Mouse (Mus musculus) stomach, postnatal 0 days (tissue): ENCODE measurements around the gene Ptgir. TPM values are rescaled to one million over a fixed set of nuclear protein-coding genes. Genes with fewer than 3 reads are reported as not detected.

Experiments
- ATAC-seq: fragments of 200-750 bp; cut with Nextera tagmentation; 2 replicates; pipeline ENCODE4 v1.8.0; 2017; ENCODE audit not compliant: low FRiP score, low TSS enrichment
- DNase-seq: peaks from one replicate; pipeline ENCODE4 v3.0.0-alpha.2; 2016; ENCODE audit warnings: low spot score
- H3K27ac ChIP-seq: fragments of 300-500 bp; sonication (generic); replicated peaks from 2 replicates; pipeline ENCODE4 v1.5.1; 2014; ENCODE audit warnings: mild to moderate bottlenecking, control low read depth
- H3K27me3 ChIP-seq: fragments of 300-500 bp; sonication (generic); 2 replicates; pipeline ENCODE4 v1.6.1; 2014; ENCODE audit warnings: low read length; ENCODE audit not compliant: control insufficient read depth, insufficient read depth
- H3K36me3 ChIP-seq: fragments of 300-500 bp; sonication (generic); 2 replicates; pipeline ENCODE4 v1.6.1; 2014; ENCODE audit warnings: low read length, mixed read lengths; ENCODE audit not compliant: control insufficient read depth, insufficient read depth
- H3K4me1 ChIP-seq: fragments of 300-500 bp; sonication (generic); replicated peaks from 2 replicates; pipeline ENCODE4 v1.6.1; 2014; ENCODE audit warnings: antibody characterized with exemption; ENCODE audit not compliant: control insufficient read depth, insufficient read depth
- H3K4me2 ChIP-seq: fragments of 300-500 bp; sonication (generic); replicated peaks from 2 replicates; pipeline ENCODE4 v1.6.1; 2014; ENCODE audit warnings: low read depth, mild to moderate bottlenecking, control low read depth, moderate library complexity
- H3K4me3 ChIP-seq: fragments of 300-500 bp; sonication (generic); 2 replicates; pipeline ENCODE4 v1.5.1; 2014; ENCODE audit warnings: low read depth, low read length, control low read depth
- H3K9ac ChIP-seq: fragments of 300-500 bp; sonication (generic); 2 replicates; pipeline ENCODE4 v1.6.1; 2014; ENCODE audit warnings: mild to moderate bottlenecking, low read length, control low read depth, mixed read lengths
- H3K9me3 ChIP-seq: fragments of 300-500 bp; sonication (generic); 2 replicates; pipeline ENCODE4 v1.6.1; 2016; ENCODE audit warnings: low read length; ENCODE audit not compliant: control insufficient read depth
- CTCF ChIP-seq: IDR thresholded peaks from 2 replicates; pipeline ENCODE4 v1.5.1; 2016; ENCODE audit warnings: antibody characterized with exemption, low read depth, mild to moderate bottlenecking, moderate library complexity
- EP300 ChIP-seq: optimal IDR thresholded peaks from 2 replicates; pipeline ENCODE3; 2016; ENCODE audit warnings: antibody characterized with exemption
- WGBS: fragments of 180-500 bp; shearing (Covaris S2); extraction: QIAGEN DNeasy Blood & Tissue Kit; methylation state at CpG from one replicate; pipeline ENCODE4 v1.1.7; 2014; 5-methylcytosine and 5-hydroxymethylcytosine counted together
- polyA plus RNA-seq: library from polyadenylated mRNA; unstranded; fragments of >200 nt; fragmentation: Nextera tagmentation; extraction: Ambion mirVana; gene quantifications from 2 replicates; pipeline ENCODE4 v1.2.1, GENCODE M21; 2015

Ptgir gene
- polyA plus RNA-seq, 1 experiment from 2014 or later: 1.6 TPM

- H3K27me3 ChIP-seq: no peaks in the 10 kb centered on the region
- no peaks in the 10 kb centered on the region for H3K36me3 ChIP-seq
- H3K4me1 ChIP-seq: no peaks in the 10 kb centered on the region; the same call in 1 of the 2 replicates
- DNase-seq: no peak
- TF ChIP-seq EP300: no peak
- no peak for TF ChIP-seq CTCF
- ATAC-seq: no peak; the same call in 1 of the 2 replicates
- H3K4me3 ChIP-seq: peak overlapping the region; percentile 33; the same call in 1 of the 2 replicates
- 41% methylated on average over 9 of the region's 9 CpGs for WGBS
- no peaks in the 10 kb centered on the region for H3K9me3 ChIP-seq
- no peak overlapping the region for H3K9ac ChIP-seq
- H3K4me2 ChIP-seq: peak overlapping the region; percentile 58
- no peak overlapping the region for H3K27ac ChIP-seq
These were observed 13.9 kb upstream of the Ptgir start for GRCm38 (mm10) chr7:16892352-16892730.

DNA sequence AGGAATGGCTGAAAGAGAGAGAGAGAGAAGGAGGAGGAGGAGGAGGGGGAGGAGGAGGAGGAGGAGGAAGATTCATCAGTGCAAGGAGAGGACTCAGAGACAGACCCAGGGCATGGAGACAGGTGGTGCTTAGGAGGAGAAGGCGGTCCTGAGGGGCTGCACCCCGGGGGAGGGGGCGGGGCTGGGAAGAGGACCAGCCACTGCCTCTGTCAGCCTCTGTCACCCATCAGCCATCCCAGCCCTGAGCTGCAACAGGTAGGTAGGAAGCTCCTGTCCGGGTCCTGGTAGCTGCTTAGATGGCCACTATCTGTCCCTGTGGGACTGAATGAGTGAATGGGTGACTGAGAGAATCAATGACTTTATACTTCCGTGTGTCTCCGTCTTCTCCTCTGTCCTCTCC is 12.7 kb upstream of the Ptgir start:
- no peak for ATAC-seq

DNA sequence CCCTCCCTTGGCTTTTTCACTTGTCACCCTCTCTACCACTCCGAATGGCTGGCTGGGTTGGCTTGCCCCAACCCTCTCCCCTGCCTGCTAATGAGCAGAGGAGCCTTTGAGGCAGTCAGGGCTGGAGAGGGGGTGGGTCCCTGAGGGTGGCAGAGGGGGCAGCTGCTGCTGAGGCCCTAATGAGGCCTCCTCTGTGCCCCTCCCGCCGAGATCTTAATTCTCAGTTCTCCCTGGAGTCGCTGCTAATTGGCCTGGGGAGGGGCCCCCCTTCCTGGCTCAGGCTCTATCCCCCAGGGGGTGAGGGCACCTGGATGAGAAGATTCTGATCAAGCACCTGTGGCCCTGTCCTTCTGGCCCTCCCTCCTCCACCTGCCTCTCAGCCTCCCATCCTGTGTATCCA is 12.0 kb upstream of the Ptgir start:
- H3K36me3 ChIP-seq: no peaks in the 10 kb centered on the region
- H3K27ac ChIP-seq: no peak overlapping the region
- 21% methylated on average over 4 of the region's 4 CpGs for WGBS
- H3K4me2 ChIP-seq: no peak overlapping the region
- H3K9me3 ChIP-seq: no peaks in the 10 kb centered on the region
- H3K4me3 ChIP-seq: no peak overlapping the region
- ATAC-seq (no peak), DNase-seq (no peak)
- no peak overlapping the region; the same call in 1 of the 2 replicates for H3K9ac ChIP-seq
- no peaks in the 10 kb centered on the region; the same call in 1 of the 2 replicates for H3K4me1 ChIP-seq
- no peaks in the 10 kb centered on the region for H3K27me3 ChIP-seq
- TF ChIP-seq EP300 (no peak), CTCF (no peak)

More for the DNA sequence above, 12.7 kb upstream of the Ptgir start:
- Histone ChIP-seq H3K9me3 (no peaks in the 10 kb centered on the region), H3K9ac (no peak overlapping the region), H3K4me3 (no peak overlapping the region), H3K36me3 (no peaks in the 10 kb centered on the region), H3K4me1 (no peaks in the 10 kb centered on the region; the same call in 1 of the 2 replicates), H3K4me2 (no peak overlapping the region), H3K27me3 (no peaks in the 10 kb centered on the region), H3K27ac (no peak overlapping the region)
- 29% methylated on average over 6 of the region's 6 CpGs for WGBS
- TF ChIP-seq EP300 (no peak), CTCF (no peak)
- DNase-seq: no peak

GRCm38 (mm10) chr7:16895000-16895399 is 11.3 kb upstream of the Ptgir start:
- 2% methylated on average over 24 of the region's 24 CpGs for WGBS
- H3K9ac ChIP-seq: no peak overlapping the region
- no peak overlapping the region for H3K27ac ChIP-seq
- no peaks in the 10 kb centered on the region; the same call in 1 of the 2 replicates for H3K4me1 ChIP-seq
- no peaks in the 10 kb centered on the region for H3K9me3 ChIP-seq
- H3K4me2 ChIP-seq: peak overlapping the region; percentile 37
- H3K27me3 ChIP-seq: no peaks in the 10 kb centered on the region
- no peaks in the 10 kb centered on the region for H3K36me3 ChIP-seq
- ATAC-seq: peak; percentile 1; the same call in 1 of the 2 replicates
- peak overlapping the region; percentile 17; the same call in 1 of the 2 replicates for H3K4me3 ChIP-seq
- TF ChIP-seq CTCF: peak; percentile 92
- no peak for TF ChIP-seq EP300
- DNase-seq: peak; percentile 80

GRCm38 (mm10) chr7:16895511-16895910 is 10.8 kb upstream of the Ptgir start:
- no peaks in the 10 kb centered on the region; the same call in 1 of the 2 replicates for H3K4me1 ChIP-seq
- no peaks in the 10 kb centered on the region for H3K36me3 ChIP-seq
- no peak overlapping the region for H3K9ac ChIP-seq
- H3K27ac ChIP-seq: no peak overlapping the region
- H3K9me3 ChIP-seq: no peaks in the 10 kb centered on the region
- H3K27me3 ChIP-seq: no peaks in the 10 kb centered on the region
- ATAC-seq: no peak
- 34% methylated on average over 10 of the region's 10 CpGs for WGBS
- H3K4me3 ChIP-seq: no peak overlapping the region
- TF ChIP-seq CTCF: no peak
- no peak for TF ChIP-seq EP300
- peak overlapping the region; percentile 37 for H3K4me2 ChIP-seq
- DNase-seq: no peak

DNA sequence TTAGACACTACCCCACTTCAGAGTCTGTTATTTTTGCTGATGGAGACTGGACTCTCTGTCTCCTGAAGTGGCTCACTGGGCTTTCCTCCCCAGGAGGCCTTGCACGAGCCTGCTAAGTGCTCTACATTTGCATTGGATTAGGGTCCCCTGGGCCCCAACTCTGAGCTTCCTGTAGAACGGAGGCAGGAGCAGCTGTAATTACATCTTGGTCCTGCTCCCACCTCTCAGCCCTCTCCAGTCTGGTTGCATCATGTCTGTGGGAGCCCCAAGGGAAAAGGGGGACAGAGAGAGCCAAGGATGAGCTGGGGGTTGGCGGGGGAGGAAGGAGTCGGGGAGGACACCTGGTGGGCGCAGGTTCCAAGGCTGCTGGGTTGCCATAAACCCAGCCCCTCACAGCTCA is 5.8 kb upstream of the Ptgir start:
- 44% methylated on average over 5 of the region's 5 CpGs for WGBS
- no peak for DNase-seq
- H3K9me3 ChIP-seq: no peaks in the 10 kb centered on the region
- no peak overlapping the region for H3K4me3 ChIP-seq
- TF ChIP-seq CTCF: no peak
- TF ChIP-seq EP300: no peak
- no peaks in the 10 kb centered on the region for H3K4me1 ChIP-seq
- ATAC-seq: no peak
- no peak overlapping the region for H3K9ac ChIP-seq
- H3K27me3 ChIP-seq: no peaks in the 10 kb centered on the region
- no peak overlapping the region for H3K4me2 ChIP-seq
- no peaks in the 10 kb centered on the region for H3K36me3 ChIP-seq
- H3K27ac ChIP-seq: no peak overlapping the region
